Mouse (Mus musculus) liver, postnatal 0 days (tissue): Measurements from ENCODE around the gene B230219D22Rik. TPM values are rescaled to one million over a fixed set of nuclear protein-coding genes. Genes with fewer than 3 reads are reported as not detected.

Experiments used
- ATAC-seq: fragments of 200-750 bp; cut with Nextera tagmentation; 2 replicates; pipeline ENCODE4 v1.8.0; 2017; ENCODE audit warnings: mild to moderate bottlenecking, moderate library complexity
- DNase-seq: peaks from one replicate; pipeline ENCODE4 v3.0.0-alpha.2; 2016
- H3K27ac ChIP-seq: fragments of 300-500 bp; sonication (generic); 2 replicates; pipeline ENCODE4 v1.5.1; 2014; ENCODE audit warnings: antibody characterized with exemption, moderate library complexity, mild to moderate bottlenecking, low read depth
- H3K27me3 ChIP-seq: fragments of 300-500 bp; sonication (generic); 2 replicates; pipeline ENCODE4 v1.6.1; 2014; ENCODE audit warnings: low read length, control low read depth, mixed read lengths; ENCODE audit not compliant: insufficient read depth
- H3K36me3 ChIP-seq: fragments of 300-500 bp; sonication (generic); replicated peaks from 2 replicates; pipeline ENCODE4 v1.6.1; 2014; ENCODE audit warnings: mild to moderate bottlenecking, control low read depth, low read length, moderate library complexity, mixed read lengths; ENCODE audit not compliant: insufficient read depth
- H3K4me1 ChIP-seq: fragments of 300-500 bp; sonication (generic); 2 replicates; pipeline ENCODE4 v1.6.1; 2014; ENCODE audit warnings: antibody characterized with exemption, mild to moderate bottlenecking, control low read depth; ENCODE audit not compliant: insufficient read depth
- H3K4me2 ChIP-seq: fragments of 300-500 bp; sonication (generic); 2 replicates; pipeline ENCODE4 v1.6.1; 2014; ENCODE audit warnings: low read depth, mild to moderate bottlenecking, low read length, moderate library complexity, mixed read lengths
- H3K4me3 ChIP-seq: fragments of 300-500 bp; sonication (generic); 2 replicates; pipeline ENCODE4 v1.5.1; 2014; ENCODE audit warnings: low read depth, low read length
- H3K9ac ChIP-seq: fragments of 300-500 bp; sonication (generic); replicated peaks from 2 replicates; pipeline ENCODE4 v1.6.1; 2014; ENCODE audit warnings: mild to moderate bottlenecking, moderate library complexity
- H3K9me3 ChIP-seq: fragments of 300-500 bp; sonication (generic); 2 replicates; pipeline ENCODE4 v1.6.1; 2016; ENCODE audit warnings: mild to moderate bottlenecking, control low read depth, low read length, mixed read lengths
- CTCF ChIP-seq: sonication (generic); IDR thresholded peaks from 2 replicates; pipeline ENCODE4 v1.5.1; 2016; ENCODE audit warnings: antibody characterized with exemption, low read depth
- EP300 ChIP-seq: IDR thresholded peaks from 2 replicates; pipeline ENCODE4 v1.6.1; 2016; ENCODE audit warnings: antibody characterized with exemption, low read depth, mild to moderate bottlenecking
- WGBS: fragments of 180-500 bp; shearing (Covaris S2); extraction: QIAGEN DNeasy Blood & Tissue Kit; methylation state at CpG from one replicate; pipeline ENCODE4 v1.1.7; 2014; ENCODE audit not compliant: insufficient replicate concordance; 5-methylcytosine and 5-hydroxymethylcytosine counted together
- polyA plus RNA-seq: library from polyadenylated mRNA; unstranded; fragments of >200 nt; fragmentation: Nextera tagmentation; extraction: Ambion mirVana; gene quantifications from 2 replicates; pipeline ENCODE4 v1.2.1, GENCODE M21; 2015

B230219D22Rik gene
- polyA plus RNA-seq, 1 experiment from 2014 or later: 9.0 TPM

- 74% methylated on average over 7 of the region's 7 CpGs for WGBS
- no peak for TF ChIP-seq EP300
- TF ChIP-seq CTCF: no peak
- H3K36me3 ChIP-seq: peaks cover 9% of the 10 kb centered on the region
- H3K4me1 ChIP-seq: peaks cover 10% of the 10 kb centered on the region; the same call in 1 of the 2 replicates
- no peaks in the 10 kb centered on the region for H3K9me3 ChIP-seq
- ATAC-seq (no peak), DNase-seq (no peak)
- no peak overlapping the region for H3K27ac ChIP-seq
- no peak overlapping the region for H3K4me2 ChIP-seq
- no peak overlapping the region for H3K4me3 ChIP-seq
- H3K27me3 ChIP-seq: no peaks in the 10 kb centered on the region
- H3K9ac ChIP-seq: no peak overlapping the region; the same call in 1 of the 2 replicates
These were observed 23.1 kb downstream of the B230219D22Rik start for GRCm38 (mm10) chr13:55715908-55716510.

- WGBS: 76% methylated on average over 8 of the region's 8 CpGs
- TF ChIP-seq EP300 (no peak), CTCF (no peak)
- no peak overlapping the region for H3K4me3 ChIP-seq
- H3K27ac ChIP-seq: no peak overlapping the region
- H3K4me1 ChIP-seq: no peaks in the 10 kb centered on the region
- H3K9ac ChIP-seq: no peak overlapping the region
- DNase-seq (no peak), ATAC-seq (no peak)
- no peaks in the 10 kb centered on the region for H3K27me3 ChIP-seq
- H3K4me2 ChIP-seq: no peak overlapping the region
- H3K36me3 ChIP-seq: peaks cover 31% of the 10 kb centered on the region
- H3K9me3 ChIP-seq: no peaks in the 10 kb centered on the region
These were observed 28.6 kb downstream of the B230219D22Rik start for GRCm38 (mm10) chr13:55721516-55721915.

- Histone ChIP-seq H3K9ac (no peak overlapping the region), H3K27me3 (no peaks in the 10 kb centered on the region), H3K4me1 (no peaks in the 10 kb centered on the region), H3K9me3 (no peaks in the 10 kb centered on the region), H3K36me3 (peaks cover 31% of the 10 kb centered on the region), H3K4me2 (no peak overlapping the region), H3K4me3 (no peak overlapping the region), H3K27ac (no peak overlapping the region)
- no peak for TF ChIP-seq CTCF
- no peak for TF ChIP-seq EP300
- WGBS: 88% methylated on average over 2 of the region's 2 CpGs
- ATAC-seq: no peak
- no peak for DNase-seq
These were observed 29.1 kb downstream of the B230219D22Rik start for GRCm38 (mm10) chr13:55721995-55722394.

DNA sequence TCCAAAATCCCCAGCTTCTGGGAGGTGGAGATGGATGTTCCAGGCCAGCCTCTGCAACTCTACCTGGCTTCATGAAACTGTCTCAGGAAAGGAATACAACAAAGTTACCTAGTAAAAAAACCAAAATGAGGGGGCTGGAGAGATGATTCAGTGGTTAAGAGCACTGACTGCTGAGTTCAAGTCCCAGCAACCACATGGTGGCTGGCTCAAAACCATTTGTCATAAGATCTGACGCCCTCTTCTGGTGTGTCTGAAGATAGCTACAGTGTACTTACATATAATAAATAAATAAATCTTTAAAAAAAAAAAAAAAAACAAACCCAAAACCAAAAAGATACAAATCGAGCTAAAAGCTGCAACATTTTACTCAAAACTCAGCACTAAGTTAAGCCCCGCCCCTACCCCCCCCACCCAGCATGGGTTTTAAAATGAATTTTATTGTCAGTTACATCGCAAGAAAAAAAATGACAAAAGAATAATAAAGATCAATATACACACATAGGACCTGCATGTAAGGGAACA is 33.7 kb downstream of the B230219D22Rik start:
- DNase-seq: no peak
- no peaks in the 10 kb centered on the region for H3K9me3 ChIP-seq
- 3% methylated on average over 4 of the region's 4 CpGs for WGBS

GRCm38 (mm10) chr13:55727120-55727838 is 34.4 kb downstream of the B230219D22Rik start, which contains the start of gene Pcbd2:
Gene Pcbd2, plus strand, starts transcription at chr13:55727368.
- 1% methylated on average over 54 of the region's 73 CpGs for WGBS
- DNase-seq: peak; percentile 92
- H3K9ac ChIP-seq: peak within 1 kb of the TSS; percentile 82
- H3K4me2 ChIP-seq: peak within 1 kb of the TSS; percentile 77
- H3K9me3 ChIP-seq: no peaks in the 10 kb centered on the region
- H3K4me3 ChIP-seq: peak within 1 kb of the TSS; percentile 62
- H3K27me3 ChIP-seq: no peaks in the 10 kb centered on the region
- TF ChIP-seq CTCF: no peak
- peak within 1 kb of the TSS; percentile 95 for H3K27ac ChIP-seq
- ATAC-seq: peak; percentile 92
- peaks cover 15% of the 10 kb centered on the region; the same call in 1 of the 2 replicates for H3K36me3 ChIP-seq
- no peaks in the 10 kb centered on the region for H3K4me1 ChIP-seq

More for the DNA sequence above, 33.7 kb downstream of the B230219D22Rik start:
- Histone ChIP-seq H3K36me3 (peaks cover 17% of the 10 kb centered on the region), H3K27ac (peak overlapping the region; percentile 95), H3K4me2 (peak overlapping the region; percentile 77), H3K4me3 (peak overlapping the region; percentile 62), H3K9ac (peak overlapping the region; percentile 82), H3K27me3 (no peaks in the 10 kb centered on the region), H3K4me1 (no peaks in the 10 kb centered on the region)
- TF ChIP-seq EP300: no peak
- peak; percentile 22 for TF ChIP-seq CTCF
- no peak; the same call in 1 of the 2 replicates for ATAC-seq

GRCm38 (mm10) chr13:55727839-55728238 is 34.9 kb downstream of the B230219D22Rik start:
- 1% methylated on average over 19 of the region's 19 CpGs for WGBS

More at GRCm38 (mm10) chr13:55727839-55728238, 34.9 kb downstream of the B230219D22Rik start:
- H3K27ac ChIP-seq: peak overlapping the region; percentile 95
- H3K9ac ChIP-seq: peak overlapping the region; percentile 82
- H3K4me2 ChIP-seq: peak overlapping the region; percentile 77
- H3K4me3 ChIP-seq: peak overlapping the region; percentile 62
- peaks cover 15% of the 10 kb centered on the region; the same call in 1 of the 2 replicates for H3K36me3 ChIP-seq
- H3K4me1 ChIP-seq: no peaks in the 10 kb centered on the region
- TF ChIP-seq EP300: no peak
- TF ChIP-seq CTCF: peak; percentile 76
- no peaks in the 10 kb centered on the region for H3K9me3 ChIP-seq
- H3K27me3 ChIP-seq: no peaks in the 10 kb centered on the region
- DNase-seq (peak; percentile 69), ATAC-seq (peak; percentile 74)
